Mouse (Mus musculus): ENCODE results near the gene Rassf10.
A peak's percentile ranks its signal among the peaks of the same experiment; 100 is the strongest.
"Not testable (repeated sequence)": the region's sequence is repeated elsewhere in the genome, so short reads cannot be mapped to it uniquely, and the experiment has no call there.

The Rassf10 gene

DNA sequence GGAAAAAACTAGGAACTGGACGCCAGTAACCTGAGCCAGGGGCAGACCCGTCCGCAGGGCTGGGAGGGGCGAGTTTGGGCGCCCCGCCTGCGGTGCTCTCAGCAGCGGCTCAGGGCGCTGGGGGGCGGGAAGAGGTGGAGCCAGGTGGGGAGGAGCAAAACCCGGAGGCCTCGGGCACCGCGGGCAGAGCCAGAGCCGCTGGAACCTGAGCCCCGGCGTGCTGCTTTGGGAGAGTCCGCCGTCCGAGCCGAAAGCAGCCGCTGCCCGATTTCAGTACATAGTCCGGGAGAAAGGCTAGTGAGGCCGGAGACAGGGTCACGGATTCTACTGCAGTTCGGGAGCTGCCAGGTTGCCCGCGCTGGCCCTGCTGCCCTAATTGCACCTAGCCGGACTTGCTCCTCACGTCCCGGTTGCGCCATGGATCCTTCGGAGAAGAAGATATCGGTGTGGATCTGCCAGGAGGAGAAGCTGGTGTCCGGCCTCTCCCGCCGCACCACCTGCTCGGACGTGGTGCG, at the start of gene Rassf10:
TSS of gene Rassf10 (plus strand) at position 186 of the 515 bp plus-strand sequence.
- DNase-seq (ENCODE audit: low spot score in 2 of 2), result peak; percentile 39 to 64

DNA sequence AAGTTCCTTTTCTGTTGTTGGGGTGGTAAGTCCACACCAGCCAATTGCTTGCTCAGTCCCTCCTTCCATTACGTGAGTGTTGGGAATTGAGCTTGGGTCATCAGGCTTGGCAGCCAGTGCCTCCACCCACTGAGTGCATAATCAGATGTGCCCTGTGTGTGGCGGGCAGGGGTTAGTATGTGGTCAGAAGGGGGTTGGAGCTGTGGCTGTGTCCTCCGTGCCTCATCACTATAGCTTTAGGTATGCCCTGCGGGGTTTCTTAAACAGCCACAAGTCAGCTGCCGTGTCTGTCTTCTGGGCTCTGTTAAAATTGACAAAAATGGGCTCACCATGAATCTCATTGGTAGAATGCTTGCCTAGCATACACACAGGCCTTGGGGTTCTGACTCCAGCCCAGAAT, 46.9 kb upstream of the Rassf10 start:
- DNase-seq (ENCODE audit: low spot score in 2 of 2), result no peak

DNA sequence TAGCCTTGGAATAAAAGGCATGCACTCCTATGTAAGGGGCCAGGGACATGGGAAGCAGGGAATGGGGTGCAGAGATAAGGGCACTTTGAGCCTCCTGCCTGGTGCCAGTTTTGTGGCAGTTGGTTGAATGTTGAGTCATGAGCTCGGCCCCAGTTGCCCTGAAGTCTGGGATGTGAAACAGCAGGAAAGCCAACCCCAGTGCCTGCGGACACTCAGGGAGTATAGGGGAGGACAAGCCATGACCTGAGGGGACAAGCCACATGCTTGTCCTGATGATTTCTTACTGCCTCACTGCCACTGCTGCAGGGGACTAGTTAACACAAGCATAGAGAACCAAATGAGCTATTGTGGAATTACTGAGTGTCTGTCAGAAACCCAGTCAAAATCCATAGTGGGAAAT, 46.3 kb upstream of the Rassf10 start:
- no peak for DNase-seq (ENCODE audit: low spot score in 2 of 2)

GRCm38 (mm10) chr7:112909164-112909563, 44.6 kb upstream of the Rassf10 start:
- no peak for DNase-seq (ENCODE audit: low spot score in 2 of 2)

DNA sequence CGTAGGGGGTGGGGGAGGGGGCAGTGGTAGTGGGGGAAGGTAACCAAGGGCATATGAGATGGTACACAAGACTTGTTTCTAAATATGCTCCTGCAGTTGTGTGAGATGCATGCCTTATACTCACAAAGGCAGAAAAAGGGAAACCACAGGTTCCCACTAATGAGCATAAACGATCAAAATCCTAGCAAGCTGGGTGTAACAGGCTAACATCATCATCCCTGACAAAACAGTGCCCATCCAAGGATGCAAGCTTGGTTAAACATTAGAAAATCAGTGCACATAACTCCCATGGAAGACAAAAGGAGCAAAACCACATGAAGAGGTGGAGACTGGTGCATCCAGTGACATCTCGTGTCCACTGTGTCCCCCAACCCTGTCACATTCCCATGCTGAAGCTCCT, 40.8 kb upstream of the Rassf10 start:
- DNase-seq (ENCODE audit: low spot score in 2 of 2), result no peak

GRCm38 (mm10) chr7:112915571-112915970, 38.2 kb upstream of the Rassf10 start:
- no peak for DNase-seq (ENCODE audit: low spot score in 2 of 2)

DNA sequence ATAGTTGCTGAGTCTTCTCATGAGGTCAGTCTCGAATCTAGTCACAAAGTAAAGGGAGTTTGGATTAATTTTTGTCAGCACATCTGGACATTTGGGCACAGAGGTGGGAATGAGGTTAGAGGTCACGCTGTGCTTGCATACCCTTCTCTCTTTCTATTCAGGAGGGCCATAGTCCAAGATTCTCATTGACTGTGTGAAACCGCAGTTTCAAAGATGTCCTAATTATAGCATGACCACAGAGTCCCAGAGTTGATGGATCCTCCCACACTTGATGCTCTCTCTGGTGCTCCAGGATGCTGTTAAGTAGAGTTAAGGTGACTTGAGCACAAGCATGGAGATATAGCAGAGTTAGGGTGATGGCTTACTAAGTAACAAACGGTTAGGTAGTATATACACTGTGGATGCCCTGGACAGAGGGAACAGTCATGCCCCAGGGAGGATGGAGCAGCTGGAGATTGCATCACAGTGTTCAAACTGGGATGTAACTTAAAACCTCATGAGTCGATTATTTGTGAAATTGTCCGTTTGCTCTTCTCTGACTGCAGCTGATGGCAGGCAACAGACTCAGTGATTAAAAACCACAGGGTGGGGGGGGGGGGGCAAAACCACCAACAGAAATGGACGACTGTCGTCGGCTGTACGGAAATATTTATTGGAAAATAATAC, 36.0 kb upstream of the Rassf10 start:
- DNase-seq (ENCODE audit: low spot score in 2 of 2), result no peak

DNA sequence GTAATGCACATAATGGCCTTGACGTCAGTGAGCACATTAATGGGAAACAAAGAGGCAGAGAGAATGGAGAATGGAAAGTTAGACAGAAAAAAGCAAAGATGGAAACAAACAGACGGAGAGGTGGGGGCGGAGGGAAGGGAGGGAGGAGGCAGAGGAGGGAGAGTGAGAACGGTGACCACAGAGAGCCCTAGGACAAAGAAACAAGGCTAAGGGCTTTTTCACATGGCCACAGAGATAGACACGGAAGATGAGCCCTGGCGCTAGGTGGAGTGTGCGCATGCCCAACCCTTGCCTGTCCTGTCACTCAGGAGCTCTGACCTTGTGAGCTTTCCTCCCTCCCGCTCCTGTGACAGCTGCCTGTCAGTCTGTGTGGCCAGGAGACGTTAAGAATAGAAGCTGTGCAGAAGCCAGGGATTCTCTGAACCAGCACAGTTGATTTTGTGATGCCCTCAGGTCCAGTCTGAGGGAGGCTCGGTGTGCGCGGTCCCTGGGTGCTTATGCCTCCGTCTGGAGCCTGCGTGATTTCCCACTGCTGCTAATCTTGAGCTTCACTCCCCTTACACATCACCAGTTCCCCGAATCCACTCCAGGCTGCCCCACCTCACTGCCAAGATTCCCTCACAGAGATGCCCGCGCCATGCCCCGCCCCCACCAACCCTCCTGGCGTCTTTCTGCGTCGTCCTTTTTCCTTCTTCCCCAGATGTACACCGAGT, 35.3 kb upstream of the Rassf10 start:
- no peak for DNase-seq (ENCODE audit: low spot score in 2 of 2)

GRCm38 (mm10) chr7:112919845-112920244, 33.9 kb upstream of the Rassf10 start:
- DNase-seq (ENCODE audit: low spot score in 2 of 2), result peak; percentile 15 to 57

- no peak for DNase-seq (ENCODE audit: low spot score in 2 of 2)
Measured at GRCm38 (mm10) chr7:112922801-112923200, 31.0 kb upstream of the Rassf10 start.

DNA sequence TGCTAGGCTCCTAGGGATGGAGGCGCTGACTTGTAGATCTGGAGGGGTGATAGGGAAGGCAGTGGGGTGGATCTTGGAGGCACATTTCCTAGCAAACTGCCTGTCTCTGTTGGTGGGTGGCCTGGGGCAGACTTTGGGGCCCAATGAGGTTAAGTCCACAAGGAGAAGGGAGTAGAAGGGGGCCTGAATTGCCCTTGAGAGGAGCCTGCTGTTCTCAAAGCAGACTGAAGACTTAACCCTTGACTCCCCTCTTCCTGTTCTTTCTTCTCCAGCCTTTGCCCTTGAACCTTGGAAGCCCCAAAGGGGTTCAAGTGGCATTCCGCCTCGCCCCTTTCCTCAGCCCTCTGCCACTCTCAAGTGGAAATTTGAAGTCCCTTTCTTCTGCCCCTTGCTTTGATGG, 30.1 kb upstream of the Rassf10 start:
- no peak for DNase-seq (ENCODE audit: low spot score in 2 of 2)

GRCm38 (mm10) chr7:112930669-112931068, 23.1 kb upstream of the Rassf10 start:
- no peak for DNase-seq (ENCODE audit: low spot score in 2 of 2)

- DNase-seq (ENCODE audit: low spot score in 2 of 2), result not testable (repeated sequence)
Measured at GRCm38 (mm10) chr7:112935876-112936275, 17.9 kb upstream of the Rassf10 start.

- no peak for DNase-seq (ENCODE audit: low spot score in 2 of 2)
Measured at GRCm38 (mm10) chr7:112937089-112937488, 16.7 kb upstream of the Rassf10 start.

- DNase-seq (ENCODE audit: low spot score in 2 of 2), result no peak
Measured at GRCm38 (mm10) chr7:112938959-112939358, 14.8 kb upstream of the Rassf10 start.

DNA sequence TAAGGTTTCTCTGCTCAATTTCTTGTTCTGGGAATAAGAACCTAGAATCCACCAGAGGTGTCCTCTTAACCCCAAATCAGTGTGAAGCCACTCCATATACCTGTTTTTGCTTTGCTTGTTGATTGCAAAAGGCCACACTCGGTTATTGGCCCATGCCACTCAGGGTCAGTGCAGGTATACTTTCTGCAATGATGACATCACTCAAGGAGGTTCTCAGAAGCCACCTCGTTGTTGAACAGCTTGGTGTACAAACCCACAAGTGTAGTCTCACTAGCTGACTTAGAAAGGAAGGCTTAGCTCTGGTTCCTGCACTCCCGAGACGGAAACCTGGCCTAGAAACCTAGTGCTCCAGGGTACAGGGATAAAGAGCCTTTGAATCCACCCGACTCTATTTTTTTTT, 11.2 kb upstream of the Rassf10 start:
- DNase-seq (ENCODE audit: low spot score in 2 of 2), result no peak

GRCm38 (mm10) chr7:112943056-112943455, 10.7 kb upstream of the Rassf10 start:
- no peak for DNase-seq (ENCODE audit: low spot score in 2 of 2)

DNA sequence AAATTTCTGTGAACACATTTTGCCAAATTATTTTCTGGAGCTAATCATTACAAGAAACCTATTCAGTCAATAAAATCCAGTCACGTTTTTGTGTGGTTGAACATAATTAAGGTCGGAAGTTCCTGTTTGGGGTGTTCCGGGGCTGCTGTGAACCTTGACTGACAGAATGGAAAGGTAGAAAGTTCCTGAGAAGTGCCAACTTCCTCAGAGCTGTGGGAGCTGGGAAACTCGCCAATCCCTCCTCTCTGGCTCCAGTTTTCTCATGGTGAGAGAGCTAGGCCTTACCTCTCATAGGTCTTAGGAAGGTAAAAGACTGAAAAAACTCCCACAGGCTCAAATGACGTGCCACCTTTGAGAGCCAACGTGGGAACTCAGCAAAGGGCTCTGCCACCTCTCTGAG, 7.1 kb upstream of the Rassf10 start:
- no peak for DNase-seq (ENCODE audit: low spot score in 2 of 2)

- DNase-seq (ENCODE audit: low spot score in 2 of 2), result peak in 1 of 2 experiments; percentile 8
Measured at GRCm38 (mm10) chr7:112954351-112955102, 765 bp downstream of the Rassf10 start.

DNA sequence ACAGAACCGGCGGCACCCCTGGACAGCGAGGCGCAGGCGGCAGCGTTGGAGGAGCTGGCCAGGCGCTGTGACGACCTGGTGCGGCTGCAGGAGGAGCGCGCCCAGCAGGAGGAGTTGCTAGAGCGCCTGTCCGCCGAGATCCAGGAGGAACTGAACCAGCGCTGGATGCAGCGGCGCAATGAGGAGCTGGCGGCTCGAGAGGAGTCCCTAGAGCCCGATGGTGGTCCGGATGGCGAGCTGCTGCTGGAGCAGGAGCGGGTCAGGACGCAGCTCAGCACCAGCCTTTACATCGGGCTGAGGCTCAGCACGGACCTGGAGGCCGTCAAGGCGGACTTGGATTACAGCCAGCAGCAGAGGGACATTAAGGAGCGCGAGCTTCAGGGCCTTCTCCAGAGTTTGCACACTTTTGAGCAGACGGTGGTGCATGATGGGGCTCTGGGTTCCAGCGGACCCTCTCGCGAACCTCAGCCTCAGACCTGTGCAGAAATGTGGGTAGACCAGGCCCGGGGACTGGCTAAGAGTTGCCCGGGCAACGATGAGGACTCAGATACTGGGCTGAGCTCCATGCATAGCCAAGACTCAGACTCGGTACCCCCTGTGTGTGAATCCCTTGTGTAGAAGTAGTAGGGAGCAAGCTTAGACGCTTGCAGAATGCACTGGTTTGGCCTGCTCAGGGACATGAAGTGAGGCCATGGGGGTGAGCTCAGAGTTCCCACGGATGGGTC, 1.5 kb downstream of the Rassf10 start:
- DNase-seq (ENCODE audit: low spot score in 2 of 2), result peak in 1 of 2 experiments; percentile 14

- no peak for DNase-seq (ENCODE audit: low spot score in 2 of 2)
Measured at GRCm38 (mm10) chr7:112955955-112956354, 2.2 kb downstream of the Rassf10 start.

DNA sequence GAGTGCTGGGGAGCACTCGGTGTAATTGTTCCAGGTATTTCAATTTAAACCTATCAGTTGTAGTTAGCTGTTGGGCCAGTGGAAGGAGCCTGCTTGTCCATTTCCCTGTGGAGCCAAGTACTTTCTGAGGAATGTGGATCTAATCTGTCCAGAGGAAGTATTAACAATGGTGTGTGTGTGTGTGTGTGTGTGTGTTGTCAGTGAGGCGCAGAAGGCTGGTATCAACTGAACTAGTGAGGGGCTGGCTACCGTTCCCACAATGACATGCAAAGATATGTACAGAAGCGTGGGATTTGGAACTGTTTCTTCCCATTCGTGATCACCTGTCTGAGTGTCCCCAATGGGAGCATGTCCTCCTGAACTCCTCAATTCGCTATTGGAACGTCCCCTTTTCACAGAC, 3.2 kb downstream of the Rassf10 start:
- DNase-seq (ENCODE audit: low spot score in 2 of 2), result no peak
